ENCODE assay signal across 9 mouse cellular contexts in the genomic region with DNA sequence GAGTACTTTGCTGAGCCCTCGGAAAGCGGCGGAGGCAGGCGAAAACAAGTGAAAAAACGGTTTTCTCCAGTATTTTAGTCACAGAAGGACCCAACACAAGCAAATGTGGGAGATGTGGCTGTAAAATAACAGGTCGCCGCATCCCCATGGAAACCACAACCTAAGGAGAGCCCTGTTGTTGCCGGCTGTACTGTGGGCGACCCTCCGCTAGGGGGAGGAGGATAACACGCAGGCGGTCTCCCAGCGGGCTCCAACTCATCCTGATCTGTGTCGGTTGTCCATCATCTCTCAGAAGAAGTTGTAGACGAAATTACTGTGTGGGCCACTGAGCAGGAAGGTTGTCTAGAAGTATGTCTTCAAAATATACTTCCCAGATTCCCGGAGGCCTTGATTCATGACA. TPM values are rescaled to one million over a fixed set of nuclear protein-coding genes. Genes with fewer than 3 reads are reported as not detected.
DNase-seq lines count a peak whose midpoint lies in the region; ATAC-seq and TF ChIP-seq lines count a peak whose summit lies in the region.
"Had no signal": no experiment of that assay in that cellular context is flagged by ENCODE, and none has a peak within 500 bp of the region (broad histone marks: within the 10 kb centered on the region; RNA-seq: fewer than 3 reads in every experiment).

No protein-coding gene starts in this region.

- H3K9ac ChIP-seq in MEL (ENCODE audit: control insufficient read depth, low read depth, low read length, poor library complexity, severe bottlenecking): no peak overlapping the region
- H3K9ac ChIP-seq in hindbrain, embryonic 15.5 days: no peak overlapping the region
- H3K9ac ChIP-seq: limb, embryonic 15.5 days had no signal

- no peaks in the 10 kb centered on the region for H3K9me3 ChIP-seq in MEL (replicated peaks; ENCODE audit: insufficient read depth, low read length)
- H3K9me3 ChIP-seq in hindbrain, embryonic 15.5 days: no peaks in the 10 kb centered on the region
- H3K9me3 ChIP-seq in megakaryocyte, embryonic 14.5 days: peaks cover under 1% of the 10 kb centered on the region; the same call in 1 of the 2 replicates
- H3K9me3 ChIP-seq: limb, embryonic 15.5 days had no signal

- peak; percentile 74; the same call in 1 of the 2 replicates for ATAC-seq in hindbrain, embryonic 15.5 days (ENCODE audit: low FRiP score, low read depth)

- WGBS in hindbrain, embryonic 15.5 days: 12% methylated on average over 16 of the region's 16 CpGs

- no peak for TF ChIP-seq POLR2A in MEL (IDR thresholded peaks at IDR 0.05; ENCODE audit: control insufficient read depth in 1 of 2, insufficient read depth in 1 of 2, low read depth in 1 of 2, low read length in 2 of 2, poor library complexity in 1 of 2)

- H3K4me2 ChIP-seq in hindbrain, embryonic 15.5 days: peak overlapping the region; percentile 31
- H3K4me2 ChIP-seq: limb, embryonic 15.5 days had no signal

- no peaks in the 10 kb centered on the region for H3K4me1 ChIP-seq in MEL (ENCODE audit: control insufficient read depth in 1 of 2, insufficient read depth in 2 of 2, low read length in 2 of 2)
- peaks cover 7% of the 10 kb centered on the region; the same call in 1 of the 2 replicates for H3K4me1 ChIP-seq in hindbrain, embryonic 15.5 days (replicated peaks)
- H3K4me1 ChIP-seq in megakaryocyte, embryonic 14.5 days: peaks cover 16% of the 10 kb centered on the region

- no peaks in the 10 kb centered on the region for H3K79me2 ChIP-seq in MEL (ENCODE audit: control insufficient read depth, insufficient read depth, low read length, poor library complexity)

- H3K27ac ChIP-seq in MEL (ENCODE audit: control insufficient read depth, low read depth, low read length): no peak overlapping the region
- H3K27ac ChIP-seq in hindbrain, embryonic 15.5 days (replicated peaks): no peak overlapping the region
- H3K27ac ChIP-seq: limb, embryonic 15.5 days had no signal

- TF ChIP-seq CTCF in MEL (IDR thresholded peaks at IDR 0.05 in 2 of 3, conservative IDR thresholded peaks at IDR 0.05 in 1 of 3; ENCODE audit: control insufficient read depth in 1 of 3, insufficient read depth in 1 of 3, low read depth in 2 of 3, low read length in 3 of 3, poor library complexity in 1 of 3, severe bottlenecking in 1 of 3): peak in 1 of 3 experiments; percentile 18; a peak in 2 of 6 replicates

- H3K4me3 ChIP-seq in MEL (ENCODE audit: control insufficient read depth in 1 of 2, insufficient read depth in 1 of 2, low read depth in 2 of 2, low read length in 2 of 2): no peak overlapping the region
- H3K4me3 ChIP-seq in hindbrain, embryonic 15.5 days: no peak overlapping the region
- H3K4me3 ChIP-seq in megakaryocyte, embryonic 14.5 days (replicated peaks): peak overlapping the region; percentile 62
- H3K4me3 ChIP-seq: limb, embryonic 15.5 days had no signal

- H3K27me3 ChIP-seq in MEL (ENCODE audit: control insufficient read depth in 1 of 2, insufficient read depth in 2 of 2, low read length in 2 of 2): peaks cover 0 to 3% of the 10 kb centered on the region in 2 experiments; a peak in 1 of 4 replicates
- H3K27me3 ChIP-seq in hindbrain, embryonic 15.5 days: 0 out of 2 replicates have a peak, but pooled peaks cover 6% of the 10 kb centered on the region
- H3K27me3 ChIP-seq in megakaryocyte, embryonic 14.5 days (replicated peaks): peaks cover 25% of the 10 kb centered on the region
- H3K27me3 ChIP-seq: limb, embryonic 15.5 days had no signal

- TF ChIP-seq EP300 in MEL (IDR thresholded peaks at IDR 0.05; ENCODE audit: low read depth in 1 of 2, low read length in 2 of 2): no peak

- peak; percentile 5 for DNase-seq in MEL (ENCODE audit: low read depth, low spot score)
- peak; percentile 74 to 82 for DNase-seq in cerebellum, postnatal 14 days
- peak; percentile 70 for DNase-seq in gastrocnemius, adult 18-20 months (ENCODE audit: low spot score)
- peak; percentile 54 for DNase-seq in left cerebral cortex, adult 11 months (ENCODE audit: low spot score)
- DNase-seq in right cerebral cortex, adult 18-20 months: peak; percentile 63
- DNase-seq in urinary bladder, adult 18-20 months (ENCODE audit: low spot score in 2 of 2): peak; percentile 35 to 52

- no peak for TF ChIP-seq RAD21 in MEL (IDR thresholded peaks at IDR 0.05; ENCODE audit: low read depth, low read length)

- no peaks in the 10 kb centered on the region for H3K36me3 ChIP-seq in MEL (ENCODE audit: control insufficient read depth in 1 of 2, insufficient read depth in 2 of 2, low read length in 2 of 2)
- no peaks in the 10 kb centered on the region for H3K36me3 ChIP-seq in hindbrain, embryonic 15.5 days
- no peaks in the 10 kb centered on the region for H3K36me3 ChIP-seq in megakaryocyte, embryonic 14.5 days (replicated peaks; ENCODE audit: low read length)
- H3K36me3 ChIP-seq: limb, embryonic 15.5 days had no signal

TF ChIP-seq in MEL, 35 proteins besides CTCF, POLR2A, EP300 and RAD21:
- TF ChIP-seq TCF12 (IDR thresholded peaks at IDR 0.05; ENCODE audit: low read depth, low read length): no peak
- no peak for TF ChIP-seq MAFK (IDR thresholded peaks at IDR 0.05; ENCODE audit: borderline replicate concordance, low read depth, low read length)
- TF ChIP-seq TAL1 (IDR thresholded peaks at IDR 0.05; ENCODE audit: low read length): no peak
- TF ChIP-seq POLR2AphosphoS2 (IDR thresholded peaks at IDR 0.05; ENCODE audit: low read length): no peak
- no peak for TF ChIP-seq KAT2A (conservative IDR thresholded peaks at IDR 0.05; ENCODE audit: low read depth, low read length)
- TF ChIP-seq MEF2A (IDR thresholded peaks at IDR 0.05; ENCODE audit: extremely low read depth, insufficient replicate concordance, low read depth, low read length, poor library complexity, severe bottlenecking): no peak
- no peak for TF ChIP-seq MAZ (IDR thresholded peaks at IDR 0.05; ENCODE audit: low read depth, low read length)

RNA-seq across cellular contexts. Expression of a gene that starts 45.4 kb away (rescaled TPM):
- not detected in 2 replicates for total RNA-seq in MEL (2012; rRNA removed)
- not detected for polyA plus RNA-seq in MEL (2012; ENCODE audit: insufficient read depth in 1 of 2, insufficient read length in 2 of 2, low read depth in 1 of 2, low replicate concordance in 2 of 2, missing spikeins in 1 of 2)
- total RNA-seq in gastrocnemius, adult 18-20 months (2021): 1 to 10 TPM; 5.5 to 7.1 TPM
- 45.7 and 48.2 TPM in 2 replicates for polyA plus RNA-seq in hindbrain, embryonic 15.5 days (2015; fragmentation: Nextera tagmentation; extraction: Ambion mirVana)
- polyA plus RNA-seq in megakaryocyte, embryonic 14.5 days (2012; ENCODE audit: insufficient read depth, low replicate concordance): 0.15 and 0.34 TPM in 2 replicates

Comparison
In these comparisons a context has a peak if more than half of its experiments do, and no peak if none do; other contexts are left out.
1. DNase-seq: peak in every context shown above with its lines; median percentile 78 in cerebellum, postnatal 14 days; 70 in gastrocnemius, adult 18-20 months; 63 in right cerebral cortex, adult 18-20 months; 54 in left cerebral cortex, adult 11 months; 44 in urinary bladder, adult 18-20 months; 5 in MEL.
2. RNA of a gene that starts 45.4 kb away (polyA plus RNA-seq): 45.7 to 48.2 TPM in hindbrain, embryonic 15.5 days; 0.15 to 0.34 TPM in megakaryocyte, embryonic 14.5 days and not detected in MEL; every median in the first group is over 10 times any median in the second.